Mouse (Mus musculus) liver, adult 2 months (tissue): ENCODE measurements around the gene Napsa.

Source experiments
- CTCF ChIP-seq: fragments of 200-500 bp; IDR thresholded peaks from 2 replicates; pipeline ENCODE4 v1.5.1; 2011; ENCODE audit warnings: low read depth, low read length, control low read depth
- POLR2A ChIP-seq: fragments of 200-500 bp; IDR thresholded peaks from 2 replicates; pipeline ENCODE4 v1.6.1; 2011; ENCODE audit warnings: low read length, control low read depth; ENCODE audit not compliant: insufficient read depth; ENCODE audit errors: extremely low read depth

DNA sequence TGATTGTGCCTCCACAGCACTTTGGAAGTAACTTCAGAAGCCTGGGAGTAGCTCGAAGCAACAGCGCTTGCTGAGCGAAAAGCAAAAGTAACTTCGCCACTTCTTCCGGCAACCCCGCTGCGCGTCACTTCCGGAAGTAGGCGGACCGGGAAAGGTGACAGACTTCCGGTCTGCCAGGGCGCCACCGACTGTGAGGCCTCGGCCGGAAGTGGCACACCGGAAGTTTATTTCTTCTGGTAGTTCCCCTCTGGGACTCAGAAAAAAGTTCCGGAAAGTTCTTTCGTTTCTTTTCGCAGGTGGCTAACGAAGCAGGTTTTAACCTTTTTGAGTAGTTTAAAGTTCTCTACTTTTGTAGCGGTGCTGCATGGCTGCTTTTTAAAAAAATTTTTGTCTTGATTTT is 18.4 kb upstream of the Napsa start, which contains the start of gene Nr1h2:
- 0 out of 2 replicates have a peak, but pooled peaks have one; percentile 27 for TF ChIP-seq POLR2A
- no peak for TF ChIP-seq CTCF
